Mouse (Mus musculus) liver, embryonic 14.5 days (tissue): ENCODE results near the gene Myo18b. TPM values are rescaled to one million over a fixed set of nuclear protein-coding genes. Genes with fewer than 3 reads are reported as not detected.
A peak's percentile ranks its signal among the peaks of the same experiment; 100 is the strongest.

Source experiments
- ATAC-seq: fragments of 200-750 bp; cut with Nextera tagmentation; 2 replicates; pipeline ENCODE4 v1.8.0; 2017; ENCODE audit warnings: moderate number of reproducible peaks, mild to moderate bottlenecking, moderate library complexity; ENCODE audit not compliant: insufficient read depth
- DNase-seq, 3 experiments: peaks; one replicate each; pipeline ENCODE4 v3.0.0-alpha.2; 2012 to 2013; ENCODE audit warnings: low read depth in 3 of 3, low spot score in 3 of 3
- H3K27ac ChIP-seq: fragments of 300-500 bp; sonication (generic); 2 replicates; pipeline ENCODE4 v1.5.1; 2014; ENCODE audit warnings: moderate library complexity, mild to moderate bottlenecking, control low read depth, inconsistent platforms
- H3K27me3 ChIP-seq: fragments of 300-500 bp; sonication (generic); 2 replicates; pipeline ENCODE4 v1.6.1; 2014; ENCODE audit warnings: mild to moderate bottlenecking, low read length, moderate library complexity; ENCODE audit not compliant: control insufficient read depth, insufficient read depth
- H3K36me3 ChIP-seq: fragments of 300-500 bp; sonication (generic); replicated peaks from 2 replicates; pipeline ENCODE4 v1.6.1; 2014; ENCODE audit warnings: low read depth; ENCODE audit not compliant: control insufficient read depth, insufficient read depth
- H3K4me1 ChIP-seq, 2 experiments: fragments of 200-500 bp in 1 of 2; fragments of 300-500 bp in 1 of 2; sonication (generic) in 1 of 2; replicated peaks; 2 replicates each; pipeline ENCODE4 v1.6.1; 2012 to 2014; ENCODE audit warnings: antibody characterized with exemption in 1 of 2, inconsistent platforms in 1 of 2, low read length in 1 of 2; ENCODE audit not compliant: control insufficient read depth in 2 of 2, insufficient read depth in 2 of 2
- H3K4me2 ChIP-seq: fragments of 300-500 bp; sonication (generic); 2 replicates; pipeline ENCODE4 v1.6.1; 2014; ENCODE audit warnings: low read depth, mild to moderate bottlenecking, control low read depth, moderate library complexity
- H3K4me3 ChIP-seq, 2 experiments: fragments of 200-500 bp in 1 of 2; fragments of 300-500 bp in 1 of 2; sonication (generic) in 1 of 2; 2 replicates each; pipeline ENCODE4 v1.5.1; 2012 to 2014; ENCODE audit warnings: low read depth in 2 of 2, low read length in 2 of 2, mild to moderate bottlenecking in 2 of 2, control low read depth in 1 of 2, inconsistent platforms in 1 of 2, moderate library complexity in 1 of 2; ENCODE audit not compliant: insufficient read depth in 1 of 2
- H3K9ac ChIP-seq: fragments of 300-500 bp; sonication (generic); replicated peaks from 2 replicates; pipeline ENCODE4 v1.6.1; 2014; ENCODE audit warnings: mild to moderate bottlenecking, control low read depth, moderate library complexity
- H3K9me3 ChIP-seq: fragments of 300-500 bp; sonication (generic); 2 replicates; pipeline ENCODE4 v1.6.1; 2016; ENCODE audit warnings: low read length, mixed read lengths; ENCODE audit not compliant: control insufficient read depth
- CTCF ChIP-seq: IDR thresholded peaks from 2 replicates; pipeline ENCODE4 v1.5.1; 2016; ENCODE audit warnings: antibody characterized with exemption, low read depth, control low read depth
- EP300 ChIP-seq: IDR thresholded peaks from 2 replicates; pipeline ENCODE4 v1.6.1; 2016; ENCODE audit warnings: antibody characterized with exemption, low read depth
- WGBS: fragments of 180-500 bp; shearing (Covaris S2); extraction: QIAGEN DNeasy Blood & Tissue Kit; methylation state at CpG from one replicate; pipeline ENCODE4 v1.1.7; 2014; ENCODE audit not compliant: insufficient replicate concordance; 5-methylcytosine and 5-hydroxymethylcytosine counted together
- polyA plus RNA-seq, 2 experiments: library from polyadenylated mRNA; depleted of rRNA in 1 of 2; stranded (reverse) in 1 of 2; unstranded in 1 of 2; fragments of >200 nt; fragmentation: Nextera tagmentation in 1 of 2; extraction: Ambion mirVana in 1 of 2; gene quantifications; 2 replicates each; pipeline versions ENCODE4 v1.2.1 to v1.2.3; 2012 to 2014

Gene Myo18b
- polyA plus RNA-seq, 2 experiments: 0.02 TPM; not detected in 1

DNA sequence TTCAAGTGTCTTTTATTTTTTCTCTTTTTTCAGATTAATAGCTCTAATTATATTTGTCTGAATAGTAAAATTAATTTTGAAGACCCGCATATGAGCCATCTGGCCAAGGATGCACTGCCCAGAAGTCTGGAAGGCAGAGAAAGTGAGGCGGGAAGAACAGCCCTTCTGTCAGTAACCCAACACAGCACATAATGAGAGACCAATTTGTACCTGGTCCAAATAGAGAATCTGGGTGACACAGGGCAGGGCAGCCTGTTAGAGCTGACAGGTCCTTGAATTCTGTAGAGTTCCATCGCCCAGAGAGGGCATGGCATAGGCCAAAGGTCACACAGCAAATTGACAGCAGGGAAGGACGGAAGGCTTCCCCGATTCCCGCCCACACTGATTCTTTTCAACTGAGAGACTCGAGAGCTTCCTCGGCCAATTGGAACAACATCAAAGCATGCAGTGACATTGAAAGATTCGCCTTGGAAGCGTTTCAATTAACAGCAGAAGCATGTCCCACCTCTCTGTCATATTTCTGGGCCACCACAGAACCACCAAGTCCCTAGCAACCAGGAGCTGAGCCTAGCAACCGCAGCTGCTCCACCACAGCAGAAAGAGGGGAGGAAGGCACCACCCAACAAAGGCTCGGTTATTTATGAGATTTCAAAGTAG lies 36.7 kb downstream of the Myo18b start:
- no peaks in the 10 kb centered on the region for H3K27me3 ChIP-seq
- DNase-seq: no peak
- no peak overlapping the region for H3K27ac ChIP-seq
- no peak overlapping the region for H3K9ac ChIP-seq
- no peaks in the 10 kb centered on the region for H3K36me3 ChIP-seq
- WGBS: 61% methylated on average over 12 of the region's 12 CpGs
- H3K9me3 ChIP-seq: no peaks in the 10 kb centered on the region
- H3K4me1 ChIP-seq: no peaks in the 10 kb centered on the region
- TF ChIP-seq CTCF: no peak
- no peak overlapping the region for H3K4me3 ChIP-seq
- ATAC-seq: no peak
- H3K4me2 ChIP-seq: no peak overlapping the region

DNA sequence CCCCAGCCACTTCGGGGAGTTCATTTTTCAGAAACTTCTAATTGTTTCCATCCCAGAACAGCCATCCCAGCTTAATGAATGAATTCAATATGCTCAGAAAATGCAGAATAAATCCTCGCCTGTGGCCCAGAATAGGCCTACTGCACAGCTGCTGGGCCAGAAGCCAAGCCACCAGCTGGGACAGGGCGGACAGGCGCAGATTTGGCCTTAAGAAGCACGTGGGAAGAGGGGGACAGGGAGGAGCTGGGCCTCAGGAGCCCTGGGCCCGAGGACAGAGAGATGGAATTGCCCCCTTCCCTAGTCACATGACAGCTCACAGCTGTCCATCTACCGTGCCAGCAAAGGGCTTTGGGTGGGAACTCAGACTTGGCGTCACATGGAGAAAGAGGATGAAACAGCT lies 43.0 kb downstream of the Myo18b start:
- Histone ChIP-seq H3K9ac (no peak overlapping the region), H3K4me2 (no peak overlapping the region), H3K4me1 (no peaks in the 10 kb centered on the region), H3K27me3 (no peaks in the 10 kb centered on the region), H3K9me3 (no peaks in the 10 kb centered on the region), H3K27ac (no peak overlapping the region), H3K36me3 (no peaks in the 10 kb centered on the region), H3K4me3 (no peak overlapping the region)
- TF ChIP-seq EP300: no peak
- no peak for TF ChIP-seq CTCF
- WGBS: 52% methylated on average over 8 of the region's 8 CpGs
- no peak for ATAC-seq
- DNase-seq: no peak

DNA sequence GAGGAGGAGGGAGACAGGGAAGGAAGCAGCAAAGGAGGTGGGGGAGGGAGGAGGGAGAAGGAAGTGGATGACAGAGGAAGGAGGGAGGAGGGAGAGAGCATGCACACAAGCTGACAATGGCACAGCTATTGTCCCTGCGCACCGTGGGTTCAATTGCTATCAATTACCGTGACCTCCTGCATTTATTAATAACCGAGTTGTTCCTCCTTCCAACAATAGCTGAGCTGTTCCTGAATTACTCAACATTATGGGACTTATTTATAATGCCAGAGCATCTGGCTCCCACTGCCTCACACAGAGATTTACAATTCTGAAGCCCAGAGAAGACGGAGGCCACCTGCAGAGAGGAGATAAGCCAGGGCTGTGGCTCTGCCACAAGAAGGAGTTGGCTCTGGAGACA lies 44.8 kb downstream of the Myo18b start:
- Histone ChIP-seq H3K4me2 (no peak overlapping the region), H3K27me3 (no peaks in the 10 kb centered on the region), H3K9ac (no peak overlapping the region), H3K36me3 (no peaks in the 10 kb centered on the region), H3K4me3 (no peak overlapping the region), H3K27ac (no peak overlapping the region), H3K4me1 (no peaks in the 10 kb centered on the region), H3K9me3 (no peaks in the 10 kb centered on the region)
- TF ChIP-seq CTCF (no peak), EP300 (no peak)
- WGBS: 18% methylated on average over 5 of the region's 5 CpGs
- ATAC-seq (no peak), DNase-seq (no peak)

DNA sequence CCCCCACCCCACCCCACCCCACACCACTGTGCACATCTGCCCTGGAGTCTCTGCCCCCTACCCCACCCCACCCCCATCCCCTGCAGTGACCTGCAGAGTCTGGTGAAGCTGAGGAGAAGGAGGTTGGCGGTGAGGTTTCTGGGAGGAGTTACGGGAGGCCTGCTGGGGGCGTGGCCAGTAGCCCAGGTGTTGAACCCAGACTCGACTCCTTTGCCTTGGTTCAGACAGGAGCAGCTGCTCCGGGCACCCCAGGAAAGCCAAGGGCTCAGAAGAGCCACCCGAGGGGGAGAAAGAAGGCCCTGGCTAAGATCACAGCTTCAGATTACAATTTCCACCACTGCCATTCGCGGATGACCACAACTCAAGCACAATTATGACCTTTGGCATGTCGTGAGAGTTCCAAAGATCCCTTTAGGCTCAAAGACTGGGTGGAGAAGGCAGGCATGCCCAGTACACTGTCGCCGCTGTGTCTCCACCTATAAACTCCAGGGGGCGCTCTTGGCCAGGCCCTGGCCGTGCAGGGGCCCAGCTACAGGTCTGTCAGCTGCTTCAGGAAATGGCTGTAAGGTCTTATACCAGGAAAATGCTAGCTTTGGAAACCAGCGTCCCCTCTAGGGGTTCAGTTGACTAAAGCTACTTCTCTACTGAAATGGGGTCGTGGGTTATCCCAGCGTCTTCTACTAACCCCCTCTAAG lies 47.4 kb downstream of the Myo18b start:
- WGBS: 3% methylated on average over 16 of the region's 16 CpGs
- Histone ChIP-seq H3K36me3 (no peaks in the 10 kb centered on the region), H3K27ac (no peak overlapping the region), H3K9me3 (no peaks in the 10 kb centered on the region), H3K4me2 (no peak overlapping the region), H3K4me1 (no peaks in the 10 kb centered on the region), H3K4me3 (no peak overlapping the region), H3K9ac (no peak overlapping the region), H3K27me3 (no peaks in the 10 kb centered on the region)
- no peak for TF ChIP-seq EP300
- TF ChIP-seq CTCF: peak; percentile 71
- ATAC-seq: no peak
- DNase-seq: no peak

DNA sequence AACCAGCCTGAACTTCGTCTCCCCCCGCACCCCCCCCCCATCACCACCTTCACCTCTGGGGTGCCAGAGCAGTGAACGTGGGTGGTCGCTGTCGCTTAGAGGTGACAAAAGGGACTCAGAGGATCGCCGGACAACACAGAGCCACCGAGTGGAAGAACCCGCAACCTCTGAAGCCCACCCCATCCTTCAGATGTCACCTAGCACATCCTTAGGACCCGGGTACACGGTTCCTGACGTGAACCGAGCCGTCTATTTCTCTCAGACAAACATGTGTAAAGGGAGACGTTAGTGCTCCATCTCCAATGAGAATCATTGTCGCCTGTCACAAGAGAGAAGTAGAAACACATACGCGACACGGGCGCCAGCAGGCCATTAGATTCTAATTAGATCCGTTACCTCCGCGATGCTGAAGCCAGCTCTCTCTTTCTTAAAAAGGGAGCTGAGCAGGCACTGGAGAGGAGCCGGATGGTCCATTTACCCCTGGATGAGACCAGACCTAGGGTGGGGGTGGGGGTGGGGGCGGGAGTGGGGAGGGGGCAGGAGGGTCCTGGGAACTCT lies 48.1 kb downstream of the Myo18b start:
- H3K4me2 ChIP-seq: no peak overlapping the region
- ATAC-seq: no peak
- H3K27ac ChIP-seq: no peak overlapping the region
- no peaks in the 10 kb centered on the region for H3K36me3 ChIP-seq
- H3K9me3 ChIP-seq: no peaks in the 10 kb centered on the region
- WGBS: 16% methylated on average over 24 of the region's 25 CpGs
- DNase-seq: no peak
- TF ChIP-seq CTCF (no peak), EP300 (no peak)
- H3K27me3 ChIP-seq: no peaks in the 10 kb centered on the region
- no peaks in the 10 kb centered on the region for H3K4me1 ChIP-seq
- H3K9ac ChIP-seq: no peak overlapping the region
- H3K4me3 ChIP-seq: no peak overlapping the region
